ENCODE assay signal across 19 mouse cellular contexts in genomic region chr8:105434136-105434535, GRCm38 (mm10). TPM values are rescaled to one million over a fixed set of nuclear protein-coding genes. Genes with fewer than 3 reads are reported as not detected.
"Had no signal": no experiment of that assay in that cellular context is flagged by ENCODE, and none has a peak within 500 bp of the region (broad histone marks: within the 10 kb centered on the region; RNA-seq: fewer than 3 reads in every experiment).

No protein-coding gene starts in this region.

- DNase-seq: kidney, adult 2 months; kidney, postnatal 14 days; lung, adult 2 months; right cerebral cortex, adult 18-20 months; right cerebral cortex, postnatal 25 days had no signal

- H3K4me1 ChIP-seq: limb, embryonic 10.5 days; liver, embryonic 15.5 days had no signal

- H3K4me2 ChIP-seq: kidney, embryonic 15.5 days; liver, embryonic 11.5 days; liver, embryonic 15.5 days; neural tube, embryonic 15.5 days had no signal

- H3K36me3 ChIP-seq: kidney, embryonic 15.5 days; limb, embryonic 10.5 days; liver, embryonic 15.5 days; neural tube, embryonic 15.5 days had no signal

- ATAC-seq: intestine, embryonic 16.5 days had no signal

- H3K9ac ChIP-seq: kidney, embryonic 15.5 days; liver, embryonic 15.5 days; neural tube, embryonic 15.5 days had no signal

- H3K27me3 ChIP-seq: kidney, embryonic 15.5 days; neural tube, embryonic 15.5 days had no signal

- H3K4me3 ChIP-seq: kidney, embryonic 15.5 days; left cerebral cortex, adult 2 months; limb, embryonic 10.5 days; liver, embryonic 15.5 days; neural tube, embryonic 15.5 days had no signal

- H3K9me3 ChIP-seq: kidney, embryonic 15.5 days; limb, embryonic 10.5 days; liver, embryonic 15.5 days; neural tube, embryonic 15.5 days had no signal

- H3K27ac ChIP-seq: kidney, embryonic 15.5 days; left cerebral cortex, adult 2 months; limb, embryonic 10.5 days; liver, embryonic 15.5 days; neural tube, embryonic 15.5 days had no signal

RNA-seq across cellular contexts. Expression of gene Lrrc36, which starts 20.8 kb away (rescaled TPM):
- polyA plus RNA-seq: limb, embryonic 10.5 days; small intestine, adult 2 months had no signal

RNA-seq across cellular contexts. Expression of gene Kctd19, which starts 20.8 kb away (rescaled TPM):
- total RNA-seq: layer of hippocampus, adult 8-10 months; layer of hippocampus, postnatal 14 days; left cerebral cortex, adult 2 months; left cerebral cortex, postnatal 14 days had no signal
- polyA plus RNA-seq: intestine, embryonic 16.5 days; kidney, embryonic 15.5 days; large intestine, adult 2 months; limb, embryonic 10.5 days; liver, embryonic 11.5 days; liver, embryonic 15.5 days; neural tube, embryonic 11.5 days; neural tube, embryonic 15.5 days; small intestine, adult 2 months; stomach, embryonic 16.5 days had no signal
